Mouse (Mus musculus): ENCODE results near the gene Khdc4. TPM values are rescaled to one million over a fixed set of nuclear protein-coding genes. Genes with fewer than 3 reads are reported as not detected.
A peak's percentile ranks its signal among the peaks of the same experiment; 100 is the strongest.

Khdc4 gene
- polyA plus RNA-seq, 1 experiment = not detected

- TF ChIP-seq POLR2A (IDR thresholded peaks at IDR 0.05; ENCODE audit: insufficient read depth, low read depth, low read length) = no peak
- no peak for TF ChIP-seq CTCF (IDR thresholded peaks at IDR 0.05; ENCODE audit: insufficient read depth, low read depth, low read length)
- Histone ChIP-seq H3K4me1 (ENCODE audit: control insufficient read depth, insufficient read depth, low read length) (peaks cover 3% of the 10 kb centered on the region), H3K27ac (ENCODE audit: insufficient read depth, low read depth, low read length) (0 out of 2 replicates have a peak overlapping the region, but pooled peaks have one; percentile 26), H3K4me3 (ENCODE audit: insufficient read depth, low read depth, low read length) (no peak overlapping the region)
- 45% methylated on average over 8 of the region's 8 CpGs for WGBS
Measured at GRCm38 (mm10) chr3:88684236-88684979, 1.2 kb upstream of the Khdc4 start.

DNA sequence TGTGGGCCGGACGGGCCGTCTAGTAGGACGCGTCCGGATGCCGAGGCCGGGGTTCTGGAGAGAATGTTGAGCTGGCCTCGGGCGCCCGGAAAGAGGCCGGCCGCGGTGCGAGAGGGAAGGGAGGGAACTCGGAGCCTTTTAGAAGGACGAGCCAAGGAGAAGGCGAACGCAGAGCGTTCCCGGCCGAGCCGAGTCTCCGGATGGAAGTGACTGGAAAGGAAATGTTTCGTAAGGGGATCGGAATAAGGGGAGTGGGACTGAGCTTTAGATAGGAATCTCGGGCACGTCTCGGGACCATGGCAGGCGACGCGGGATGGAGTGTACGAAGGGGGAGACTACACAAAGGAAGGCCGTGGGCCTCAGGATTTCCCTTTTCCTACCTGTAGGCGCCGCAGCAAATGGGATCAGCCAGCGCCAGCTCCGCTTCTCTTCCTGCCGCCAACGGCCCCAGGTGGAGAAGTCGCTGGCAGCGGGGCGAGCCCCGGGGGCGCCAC is 402 bp downstream of the Khdc4 start:
- Histone ChIP-seq H3K27ac (ENCODE audit: insufficient read depth, low read depth, low read length) (peak overlapping the region; percentile 71), H3K4me3 (ENCODE audit: insufficient read depth, low read depth, low read length) (peak overlapping the region; percentile 86), H3K4me1 (ENCODE audit: control insufficient read depth, insufficient read depth, low read length) (peaks cover 3% of the 10 kb centered on the region)
- TF ChIP-seq CTCF (IDR thresholded peaks at IDR 0.05; ENCODE audit: insufficient read depth, low read depth, low read length) (no peak), POLR2A (IDR thresholded peaks at IDR 0.05; ENCODE audit: insufficient read depth, low read depth, low read length) (no peak)
- under 1% methylated on average over 45 of the region's 45 CpGs for WGBS

DNA sequence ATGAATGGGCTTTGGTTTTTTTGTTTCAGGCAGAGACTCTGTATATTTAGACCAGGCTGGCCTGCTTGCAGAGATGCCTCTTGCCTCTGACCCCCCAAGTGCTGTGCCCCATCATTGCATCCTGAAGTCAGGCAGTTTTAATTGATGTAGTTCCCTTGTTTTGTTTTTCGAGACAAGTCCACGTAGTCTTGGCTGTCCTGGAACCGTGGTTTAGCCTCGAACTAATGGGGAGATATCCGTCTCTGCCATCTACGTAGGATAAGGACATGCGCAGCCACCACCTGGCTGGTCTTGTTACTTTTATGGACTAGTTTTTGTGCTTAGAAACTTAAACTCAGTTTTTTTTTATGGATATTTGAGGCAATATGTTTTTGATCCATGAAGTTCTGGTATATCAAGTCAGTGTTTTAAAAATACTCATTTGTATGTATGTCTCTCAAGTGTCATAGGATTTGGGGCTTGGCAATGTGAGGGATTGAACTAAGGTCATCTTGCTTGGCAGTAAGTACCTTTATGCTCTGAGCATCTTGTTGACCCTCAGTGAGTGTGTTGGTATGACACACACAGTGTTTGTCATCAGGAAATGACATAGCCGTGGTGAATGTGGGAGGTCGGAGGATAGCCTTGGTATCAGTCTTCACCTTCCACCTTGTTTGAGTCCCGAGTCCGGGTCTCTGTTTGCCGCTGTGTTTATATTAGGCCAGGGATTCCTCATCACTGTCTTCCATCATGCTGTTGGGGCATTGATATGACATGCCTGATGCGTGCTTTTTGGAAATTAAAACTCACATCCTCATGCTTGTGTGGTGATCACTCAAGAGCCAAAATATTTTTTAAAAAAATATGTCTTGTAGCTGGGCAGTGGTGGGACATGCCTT is 1.4 kb downstream of the Khdc4 start:
- Histone ChIP-seq H3K4me3 (ENCODE audit: insufficient read depth, low read depth, low read length) (peak overlapping the region; percentile 86), H3K4me1 (ENCODE audit: control insufficient read depth, insufficient read depth, low read length) (peaks cover 3% of the 10 kb centered on the region), H3K27ac (ENCODE audit: insufficient read depth, low read depth, low read length) (peak overlapping the region; percentile 71; the same call in 1 of the 2 replicates)
- TF ChIP-seq CTCF (IDR thresholded peaks at IDR 0.05; ENCODE audit: insufficient read depth, low read depth, low read length) (no peak), POLR2A (IDR thresholded peaks at IDR 0.05; ENCODE audit: insufficient read depth, low read depth, low read length) (no peak)
- WGBS = 34% methylated on average over 13 of the region's 13 CpGs

GRCm38 (mm10) chr3:88689079-88689478 is 3.5 kb downstream of the Khdc4 start:
- 77% methylated on average over 5 of the region's 5 CpGs for WGBS
- no peak overlapping the region for H3K27ac ChIP-seq (ENCODE audit: insufficient read depth, low read depth, low read length)
- TF ChIP-seq POLR2A (IDR thresholded peaks at IDR 0.05; ENCODE audit: insufficient read depth, low read depth, low read length) (no peak), CTCF (IDR thresholded peaks at IDR 0.05; ENCODE audit: insufficient read depth, low read depth, low read length) (no peak)
- H3K4me1 ChIP-seq (ENCODE audit: control insufficient read depth, insufficient read depth, low read length) = peaks cover 3% of the 10 kb centered on the region
- no peak overlapping the region for H3K4me3 ChIP-seq (ENCODE audit: insufficient read depth, low read depth, low read length)

DNA sequence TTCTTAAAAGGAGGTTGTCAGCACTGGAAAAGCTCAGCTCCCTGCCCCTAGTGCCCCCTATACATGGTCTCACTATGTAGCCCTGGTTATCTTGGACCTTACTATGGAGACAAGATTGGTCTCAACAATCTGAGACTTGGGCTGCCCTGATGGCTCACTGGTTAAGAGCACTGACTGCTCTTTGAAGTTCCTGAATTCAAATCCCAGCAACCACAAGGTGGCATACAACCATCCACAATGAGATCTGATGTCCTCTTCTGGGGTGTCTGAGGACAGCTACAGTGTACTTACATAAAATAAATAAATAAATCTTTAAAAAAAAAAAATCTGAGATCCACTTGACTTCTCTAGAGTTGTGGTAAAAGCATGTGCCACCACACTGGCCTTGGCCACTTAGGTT is 9.9 kb downstream of the Khdc4 start:
- Histone ChIP-seq H3K27ac (ENCODE audit: insufficient read depth, low read depth, low read length) (no peak overlapping the region), H3K4me3 (ENCODE audit: insufficient read depth, low read depth, low read length) (no peak overlapping the region), H3K4me1 (ENCODE audit: control insufficient read depth, insufficient read depth, low read length) (no peaks in the 10 kb centered on the region)
- TF ChIP-seq POLR2A (IDR thresholded peaks at IDR 0.05; ENCODE audit: insufficient read depth, low read depth, low read length) = no peak
- TF ChIP-seq CTCF (IDR thresholded peaks at IDR 0.05; ENCODE audit: insufficient read depth, low read depth, low read length) = no peak

GRCm38 (mm10) chr3:88698051-88698450 is 12.4 kb downstream of the Khdc4 start:
- WGBS = 93% methylated on average over 1 of the region's 1 CpGs
- Histone ChIP-seq H3K27ac (ENCODE audit: insufficient read depth, low read depth, low read length) (no peak overlapping the region), H3K4me1 (ENCODE audit: control insufficient read depth, insufficient read depth, low read length) (no peaks in the 10 kb centered on the region), H3K4me3 (ENCODE audit: insufficient read depth, low read depth, low read length) (no peak overlapping the region)
- TF ChIP-seq CTCF (IDR thresholded peaks at IDR 0.05; ENCODE audit: insufficient read depth, low read depth, low read length) (no peak), POLR2A (IDR thresholded peaks at IDR 0.05; ENCODE audit: insufficient read depth, low read depth, low read length) (no peak)

DNA sequence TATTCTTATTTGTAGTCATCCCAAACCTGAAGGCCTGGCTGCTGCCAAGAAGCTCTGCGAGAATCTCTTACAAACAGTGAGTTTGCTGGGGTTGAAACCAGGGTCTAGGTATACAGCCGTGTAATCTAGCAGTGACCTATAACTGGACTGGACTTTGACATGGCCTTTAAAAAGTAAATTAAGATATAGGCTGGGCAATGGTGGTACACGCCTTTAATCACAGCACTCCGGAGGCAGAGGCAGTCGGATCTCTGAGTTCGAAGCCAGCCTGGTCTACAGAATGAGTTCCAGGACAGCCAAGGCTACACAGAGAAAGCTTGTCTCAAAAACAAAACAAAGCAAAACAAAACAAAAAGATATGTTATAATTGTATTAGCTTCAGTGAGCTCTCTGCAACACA is 13.2 kb downstream of the Khdc4 start:
- TF ChIP-seq POLR2A (IDR thresholded peaks at IDR 0.05; ENCODE audit: insufficient read depth, low read depth, low read length) (no peak), CTCF (IDR thresholded peaks at IDR 0.05; ENCODE audit: insufficient read depth, low read depth, low read length) (no peak)
- no peaks in the 10 kb centered on the region for H3K4me1 ChIP-seq (ENCODE audit: control insufficient read depth, insufficient read depth, low read length)
- no peak overlapping the region for H3K27ac ChIP-seq (ENCODE audit: insufficient read depth, low read depth, low read length)
- no peak overlapping the region for H3K4me3 ChIP-seq (ENCODE audit: insufficient read depth, low read depth, low read length)
- 93% methylated on average over 6 of the region's 6 CpGs for WGBS

DNA sequence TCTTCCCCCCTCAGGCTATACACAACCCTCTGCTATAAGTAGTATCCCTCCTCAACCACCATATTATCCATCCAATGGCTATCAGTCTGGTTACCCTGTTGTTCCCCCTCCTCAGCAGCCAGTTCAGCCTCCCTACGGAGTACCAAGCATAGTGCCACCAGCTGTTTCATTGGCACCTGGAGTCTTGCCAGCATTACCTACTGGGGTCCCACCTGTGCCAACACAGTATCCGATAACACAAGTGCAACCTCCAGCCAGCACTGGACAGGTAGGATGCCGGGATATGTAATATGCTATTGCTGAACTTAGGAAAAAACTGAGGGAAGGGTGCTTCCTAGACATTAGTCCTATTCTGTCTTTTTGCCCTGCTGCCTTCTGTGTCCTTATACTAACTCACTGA is 14.6 kb downstream of the Khdc4 start:
- Histone ChIP-seq H3K4me1 (ENCODE audit: control insufficient read depth, insufficient read depth, low read length) (no peaks in the 10 kb centered on the region), H3K4me3 (ENCODE audit: insufficient read depth, low read depth, low read length) (no peak overlapping the region), H3K27ac (ENCODE audit: insufficient read depth, low read depth, low read length) (no peak overlapping the region)
- 72% methylated on average over 3 of the region's 3 CpGs for WGBS
- TF ChIP-seq CTCF (IDR thresholded peaks at IDR 0.05; ENCODE audit: insufficient read depth, low read depth, low read length) (no peak), POLR2A (IDR thresholded peaks at IDR 0.05; ENCODE audit: insufficient read depth, low read depth, low read length) (no peak)

DNA sequence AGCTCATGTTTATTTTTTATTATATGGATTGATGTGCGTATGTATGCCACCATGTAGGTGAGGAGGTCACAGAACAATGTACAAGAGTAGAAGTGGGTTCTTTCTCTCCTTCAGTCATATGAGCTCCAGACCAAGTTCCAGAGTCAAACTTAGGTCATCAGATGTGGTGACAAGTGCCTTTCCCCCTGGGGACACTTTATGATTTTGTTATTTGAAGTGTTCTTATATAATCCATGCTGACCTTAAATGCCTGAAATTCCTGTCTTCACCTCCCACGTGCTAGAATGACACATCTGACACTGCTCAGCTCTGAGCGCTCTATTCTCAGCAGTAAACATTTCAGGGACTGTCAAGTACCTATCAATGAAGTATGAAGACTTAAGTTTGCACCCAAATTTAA is 15.6 kb downstream of the Khdc4 start:
- WGBS = 78% methylated on average over 3 of the region's 3 CpGs
- Histone ChIP-seq H3K4me1 (ENCODE audit: control insufficient read depth, insufficient read depth, low read length) (no peaks in the 10 kb centered on the region), H3K27ac (ENCODE audit: insufficient read depth, low read depth, low read length) (no peak overlapping the region), H3K4me3 (ENCODE audit: insufficient read depth, low read depth, low read length) (no peak overlapping the region)
- TF ChIP-seq POLR2A (IDR thresholded peaks at IDR 0.05; ENCODE audit: insufficient read depth, low read depth, low read length) (no peak), CTCF (IDR thresholded peaks at IDR 0.05; ENCODE audit: insufficient read depth, low read depth, low read length) (no peak)
